Mouse (Mus musculus): ENCODE results near the gene Sema5a.

DNA sequence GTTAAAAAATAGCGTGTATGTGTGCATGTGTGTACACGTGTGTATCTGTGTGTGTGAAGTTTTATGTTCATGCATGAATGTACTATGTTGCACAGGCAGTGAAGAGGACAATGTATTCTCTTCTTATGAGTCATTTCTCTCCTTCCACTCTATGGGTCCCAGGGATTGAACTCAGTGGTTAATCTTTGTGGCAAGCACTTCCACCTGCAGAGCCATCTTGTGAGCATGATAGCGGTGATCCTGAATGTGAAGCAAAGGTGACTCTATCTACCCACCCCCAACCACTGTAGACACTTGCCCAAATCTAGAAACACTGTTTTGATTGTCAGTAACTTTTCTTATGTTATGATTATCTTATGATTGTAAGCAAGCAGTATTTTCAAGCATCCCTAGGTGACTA lies 133.2 kb downstream of the Sema5a start:
- TF ChIP-seq CTCF (IDR thresholded peaks at IDR 0.05; ENCODE audit: borderline replicate concordance, extremely low read depth, insufficient read depth, insufficient read length) (no peak), POLR2A (IDR thresholded peaks at IDR 0.05; ENCODE audit: borderline replicate concordance, extremely low read depth, insufficient read depth, insufficient read length, poor library complexity, severe bottlenecking) (no peak)

Measured in brain, embryonic 14.5 days (tissue).